Mouse (Mus musculus) right cerebral cortex, postnatal 4 days (tissue): ENCODE data around the gene Galnt10.

ENCODE experiments used
- DNase-seq: peaks from one replicate; pipeline ENCODE4 v3.0.0-alpha.2; 2022

The Galnt10 gene

GRCm38 (mm10) chr11:57747294-57748080 is 102.2 kb downstream of the Galnt10 start:
- DNase-seq, result peak; percentile 18

- DNase-seq, result no peak
Observed at GRCm38 (mm10) chr11:57753538-57754203, 108.4 kb downstream of the Galnt10 start.

GRCm38 (mm10) chr11:57758621-57759020 is 113.4 kb downstream of the Galnt10 start:
- DNase-seq, result no peak

- no peak for DNase-seq
Observed at GRCm38 (mm10) chr11:57760509-57761058, 115.3 kb downstream of the Galnt10 start.

DNA sequence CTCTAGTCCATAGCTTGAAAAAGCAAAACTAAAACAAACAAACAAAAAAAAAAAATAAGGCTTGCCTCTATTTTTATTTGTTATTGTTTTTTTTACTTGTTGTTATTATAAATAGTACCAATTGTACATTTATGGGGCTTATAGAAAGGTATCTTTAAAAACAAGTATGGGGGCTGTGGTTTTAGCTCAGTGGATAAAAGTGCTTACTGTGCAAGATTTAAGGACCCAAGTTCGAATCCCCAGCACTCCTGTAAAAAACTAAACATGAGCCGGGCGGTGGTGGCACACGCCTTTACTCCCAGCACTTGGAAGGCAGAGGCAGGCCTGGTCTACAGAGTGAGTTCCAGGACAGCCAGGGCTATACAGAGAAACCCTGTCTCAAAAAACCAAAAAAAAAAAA is 116.1 kb downstream of the Galnt10 start:
- no peak for DNase-seq

GRCm38 (mm10) chr11:57764124-57764523 is 118.9 kb downstream of the Galnt10 start:
- DNase-seq, result no peak

DNA sequence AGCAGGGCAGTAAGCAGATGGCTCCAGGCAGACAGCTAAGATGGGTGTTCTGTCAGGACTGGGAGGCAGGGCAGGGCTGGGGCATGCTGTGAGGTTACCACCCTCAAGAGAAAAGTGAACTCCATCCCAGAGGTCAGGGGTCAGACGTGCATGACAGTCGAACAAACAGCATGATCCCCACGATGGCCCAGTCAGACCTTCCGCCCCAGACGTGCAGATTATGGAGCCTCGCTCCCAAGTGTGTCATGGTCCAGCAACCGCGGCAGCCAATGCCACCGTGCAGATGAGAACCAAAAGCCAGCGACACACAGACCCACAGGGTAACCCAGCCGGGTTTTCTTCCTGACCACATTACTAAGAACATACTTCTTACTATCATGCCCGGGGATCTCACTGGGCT is 121.4 kb downstream of the Galnt10 start:
- DNase-seq, result no peak

DNA sequence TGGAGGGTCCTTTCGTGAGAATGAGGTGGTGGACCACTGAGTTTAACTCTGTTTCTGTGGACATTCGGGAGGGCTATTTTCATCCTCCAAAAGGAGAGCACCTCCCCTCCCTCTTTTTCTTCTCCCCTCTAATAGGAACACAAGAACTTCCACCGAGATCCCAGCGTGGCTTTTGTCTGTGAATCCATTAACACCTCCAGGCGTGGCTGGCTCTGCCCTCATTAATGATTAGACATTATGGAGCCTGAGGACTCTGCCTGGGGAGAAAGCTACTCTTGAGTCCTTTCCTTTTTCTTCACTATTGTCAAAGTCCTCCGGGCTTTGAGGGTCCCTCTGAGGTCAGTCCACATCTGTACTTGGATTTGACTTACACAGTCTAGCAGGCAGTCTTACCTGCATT is 121.9 kb downstream of the Galnt10 start:
- no peak for DNase-seq

DNA sequence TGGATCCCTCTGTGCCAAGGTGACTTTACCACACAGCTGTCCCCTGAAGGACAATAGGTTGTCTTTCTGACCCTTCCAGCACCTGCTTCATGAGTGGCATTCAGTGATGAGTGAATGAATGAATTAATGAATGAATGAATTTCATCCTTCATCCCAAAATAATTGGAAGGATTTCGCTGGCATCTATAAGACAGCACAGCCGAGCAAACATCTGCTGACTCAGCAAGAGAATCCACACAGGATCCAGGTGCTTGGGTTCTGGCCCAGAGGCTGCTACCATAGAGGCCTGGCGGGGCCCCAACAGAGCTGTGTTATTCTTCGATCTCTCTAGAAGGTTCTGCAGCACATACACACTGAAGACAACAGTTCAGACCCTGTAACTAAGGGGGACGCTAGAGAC is 125.5 kb downstream of the Galnt10 start:
- DNase-seq, result no peak

GRCm38 (mm10) chr11:57771676-57772075 is 126.4 kb downstream of the Galnt10 start:
- DNase-seq, result no peak

DNA sequence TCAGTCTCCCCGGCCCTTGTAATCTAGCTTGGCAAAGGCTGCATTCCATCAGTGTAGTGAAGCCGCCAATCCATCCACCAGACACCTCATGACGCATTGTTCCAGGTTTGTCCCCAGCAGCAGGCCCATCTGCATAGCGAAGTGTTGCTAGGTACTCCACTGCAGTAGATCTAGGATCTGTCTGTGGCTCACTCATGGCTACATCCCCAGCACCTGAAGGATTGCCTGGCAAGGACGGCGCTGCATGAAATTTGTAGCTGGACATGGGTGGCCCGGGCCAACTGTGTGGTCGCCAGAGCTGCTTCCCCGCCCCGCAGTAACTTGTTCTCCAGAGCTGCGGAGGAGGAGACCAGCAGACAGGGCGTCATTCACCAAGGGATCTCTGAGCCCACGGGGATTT is 128.2 kb downstream of the Galnt10 start:
- DNase-seq, result no peak

DNA sequence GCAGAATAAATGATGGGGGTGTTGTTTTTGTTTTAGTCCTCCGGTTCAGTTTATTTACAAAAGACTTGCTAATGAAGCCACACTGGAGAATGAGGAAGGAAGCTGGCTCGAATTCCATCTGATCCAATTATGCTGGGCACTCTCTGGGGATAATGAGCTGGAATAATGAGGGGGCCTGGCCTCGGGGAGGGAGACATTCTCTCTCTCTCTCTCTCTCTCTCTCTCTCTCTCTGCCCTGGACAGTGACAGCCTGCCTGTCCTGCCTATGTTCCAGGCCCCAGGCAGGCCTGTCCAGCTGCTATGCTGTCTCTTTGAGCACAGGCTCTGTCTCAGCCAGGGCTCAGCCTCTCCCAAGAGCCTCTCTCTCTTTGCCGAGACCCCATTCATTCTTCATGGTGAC is 128.7 kb downstream of the Galnt10 start:
- no peak for DNase-seq

DNA sequence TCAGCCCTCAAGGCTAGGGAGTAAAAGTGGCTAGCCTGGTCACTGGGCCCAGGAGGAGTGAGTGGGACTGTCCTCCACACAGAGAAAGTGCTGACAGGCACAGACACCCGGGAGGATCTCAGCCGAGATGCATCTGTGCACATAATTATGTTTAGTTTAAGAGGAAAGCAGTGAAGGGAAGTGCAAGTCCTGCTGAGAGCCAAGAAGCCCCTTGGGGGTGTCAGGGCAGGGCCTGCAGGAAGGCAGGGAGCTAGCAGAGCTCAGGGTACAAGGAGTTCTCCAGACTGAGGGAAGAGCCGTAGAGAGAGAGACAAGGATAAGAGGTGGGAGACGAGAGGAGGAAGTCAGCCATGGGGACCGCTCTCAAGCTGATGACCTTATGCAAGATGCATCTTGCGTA is 130.6 kb downstream of the Galnt10 start:
- DNase-seq, result no peak

- no peak for DNase-seq
Observed at GRCm38 (mm10) chr11:57776546-57776945, 131.3 kb downstream of the Galnt10 start.

- DNase-seq, result peak; percentile 25
Observed at GRCm38 (mm10) chr11:57778349-57778748, 133.1 kb downstream of the Galnt10 start.

- no peak for DNase-seq
Observed at GRCm38 (mm10) chr11:57779824-57780223, 134.6 kb downstream of the Galnt10 start.

DNA sequence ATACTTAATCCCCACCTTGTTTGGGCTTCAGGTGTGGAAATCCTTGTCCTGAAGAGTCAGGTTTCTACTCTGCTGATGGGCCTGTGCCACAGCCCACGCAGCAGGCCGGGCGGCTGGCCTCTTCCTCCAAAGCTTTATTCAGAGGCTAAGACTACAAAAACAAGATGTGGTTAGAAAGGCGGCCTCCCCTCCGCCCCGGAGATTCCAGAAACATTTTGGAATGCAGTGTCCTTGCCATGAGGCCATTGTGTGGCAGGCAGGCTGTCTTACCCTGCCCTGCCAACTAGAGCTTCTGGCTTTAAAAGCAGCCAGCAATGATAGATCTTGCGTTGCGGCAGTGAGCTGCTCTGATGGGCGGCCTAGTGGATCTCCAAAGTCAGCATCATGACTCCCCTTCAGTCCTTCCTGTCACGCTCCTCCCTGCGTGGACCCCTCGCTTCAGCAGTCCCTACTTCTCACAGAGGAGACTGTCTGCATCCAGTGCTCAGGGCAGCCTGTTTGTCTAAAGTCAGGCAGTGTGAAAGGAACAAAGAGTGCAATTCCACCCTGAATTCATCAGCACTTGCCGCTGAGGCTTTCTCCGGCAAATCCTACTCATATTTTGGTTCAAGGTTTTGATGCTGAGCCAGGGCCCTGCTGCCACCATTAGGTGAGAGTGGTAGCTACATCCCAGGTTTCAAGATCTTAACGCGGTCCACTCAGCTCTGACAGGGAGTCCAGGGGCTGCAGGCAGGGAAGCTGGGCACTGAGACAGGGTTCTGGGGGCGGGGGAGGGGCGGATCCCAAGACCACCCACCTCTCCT is 141.6 kb downstream of the Galnt10 start:
- DNase-seq, result peak; percentile 60

GRCm38 (mm10) chr11:57787913-57788312 is 142.7 kb downstream of the Galnt10 start:
- no peak for DNase-seq

DNA sequence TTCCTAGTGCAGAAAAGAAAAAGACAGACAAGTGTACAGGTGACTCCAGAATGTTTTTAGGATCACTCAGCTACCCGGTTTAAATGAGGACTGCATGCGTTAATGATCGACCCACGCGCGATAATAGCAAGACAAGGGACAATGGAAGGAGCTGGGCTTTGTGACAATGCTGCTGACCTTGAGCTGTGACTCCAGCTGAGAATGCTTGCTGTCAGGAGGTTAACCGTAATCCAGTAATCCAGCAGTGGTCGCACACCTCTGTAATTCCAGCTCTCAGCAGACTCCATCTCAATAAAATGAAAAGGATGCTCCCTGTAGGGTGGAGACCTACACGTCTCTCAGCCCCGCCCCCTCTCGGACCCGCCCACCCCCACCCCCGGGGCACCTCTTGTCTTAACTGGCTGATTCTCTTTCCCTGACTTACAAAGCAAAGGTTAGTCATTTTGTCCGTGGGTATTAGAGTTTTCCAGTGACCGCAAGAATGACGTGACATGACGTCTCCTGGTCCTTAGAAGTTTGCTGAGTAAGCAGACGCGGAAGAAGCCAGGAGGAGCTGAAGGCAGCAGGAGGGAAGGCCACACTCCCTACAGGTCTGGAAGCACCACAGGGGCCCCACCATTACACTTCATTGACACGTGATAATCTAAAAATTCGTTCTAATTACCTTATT is 145.8 kb downstream of the Galnt10 start:
- DNase-seq, result no peak

GRCm38 (mm10) chr11:57795086-57795485 is 149.8 kb downstream of the Galnt10 start:
- no peak for DNase-seq

GRCm38 (mm10) chr11:57797828-57798227 is 152.6 kb downstream of the Galnt10 start:
- no peak for DNase-seq

GRCm38 (mm10) chr11:57799456-57799855 is 154.2 kb downstream of the Galnt10 start:
- DNase-seq, result no peak
